Mouse (Mus musculus) limb, embryonic 14.5 days (tissue): ENCODE measurements at regions not wholly inside any gene's neighbourhood (a gene's known extent, or its start where the extent isn't known, plus 50 kb on each side); places are given as distances from the start of the nearest gene placed in this dataset.
"Not testable (repeated sequence)": the region's sequence is repeated elsewhere in the genome, so short reads cannot be mapped to it uniquely, and the experiment has no call there.

Source experiments
- ATAC-seq: fragments of 200-750 bp; cut with Nextera tagmentation; 2 replicates; pipeline ENCODE4 v1.8.0; 2017; ENCODE audit warnings: low read depth, moderate number of reproducible peaks, moderate TSS enrichment; ENCODE audit not compliant: low FRiP score
- DNase-seq: peaks from one replicate; pipeline ENCODE4 v3.0.0-alpha.2; 2015; ENCODE audit warnings: low spot score
- H3K27ac ChIP-seq: fragments of 300-500 bp; sonication (generic); replicated peaks from 2 replicates; pipeline ENCODE4 v1.5.1; 2014; ENCODE audit warnings: low read depth, mild to moderate bottlenecking, low read length, moderate library complexity, mixed read lengths
- H3K27me3 ChIP-seq: fragments of 300-500 bp; sonication (generic); 2 replicates; pipeline ENCODE4 v1.6.1; 2014; ENCODE audit warnings: low read length, mixed read lengths; ENCODE audit not compliant: control insufficient read depth, insufficient read depth
- H3K36me3 ChIP-seq: fragments of 300-500 bp; sonication (generic); 2 replicates; pipeline ENCODE4 v1.6.1; 2014; ENCODE audit warnings: mild to moderate bottlenecking, low read length, moderate library complexity, mixed read lengths; ENCODE audit not compliant: control insufficient read depth, insufficient read depth
- H3K4me1 ChIP-seq: fragments of 300-500 bp; sonication (generic); 2 replicates; pipeline ENCODE4 v1.6.1; 2014; ENCODE audit warnings: antibody characterized with exemption, low read length, mixed read lengths; ENCODE audit not compliant: control insufficient read depth, insufficient read depth
- H3K4me2 ChIP-seq: fragments of 300-500 bp; sonication (generic); replicated peaks from 2 replicates; pipeline ENCODE4 v1.6.1; 2014; ENCODE audit warnings: low read depth, mild to moderate bottlenecking, low read length, moderate library complexity; ENCODE audit not compliant: severe bottlenecking
- H3K4me3 ChIP-seq: fragments of 300-500 bp; sonication (generic); replicated peaks from 2 replicates; pipeline ENCODE4 v1.5.1; 2014; ENCODE audit warnings: low read length
- H3K9ac ChIP-seq: fragments of 300-500 bp; sonication (generic); 2 replicates; pipeline ENCODE4 v1.6.1; 2014; ENCODE audit warnings: mild to moderate bottlenecking, low read depth, low read length, moderate library complexity; ENCODE audit not compliant: severe bottlenecking
- H3K9me3 ChIP-seq: fragments of 300-500 bp; sonication (generic); 2 replicates; pipeline ENCODE4 v1.6.1; 2016; ENCODE audit warnings: low read length; ENCODE audit not compliant: control insufficient read depth
- POLR2A ChIP-seq: fragments of 200-500 bp; IDR thresholded peaks from 2 replicates; pipeline ENCODE4 v1.8.0; 2012; ENCODE audit warnings: inconsistent platforms, mild to moderate bottlenecking, moderate library complexity, borderline replicate concordance; ENCODE audit not compliant: insufficient read depth, insufficient read length; ENCODE audit errors: extremely low read depth
- WGBS: fragments of 180-500 bp; shearing (Covaris S2); extraction: QIAGEN DNeasy Blood & Tissue Kit; methylation state at CpG from one replicate; pipeline ENCODE4 v1.1.7; 2014; 5-methylcytosine and 5-hydroxymethylcytosine counted together

GRCm38 (mm10) chr15:59720149-59720548 lies 296.3 kb downstream of the 4933412E24Rik start:
- WGBS: 94% methylated on average over 6 of the region's 6 CpGs
- H3K27me3 ChIP-seq: no peaks in the 10 kb centered on the region
- H3K9ac ChIP-seq: no peak overlapping the region
- no peaks in the 10 kb centered on the region for H3K36me3 ChIP-seq
- no peak overlapping the region for H3K4me2 ChIP-seq
- DNase-seq (no peak), ATAC-seq (no peak)
- no peaks in the 10 kb centered on the region for H3K4me1 ChIP-seq
- H3K9me3 ChIP-seq: no peaks in the 10 kb centered on the region
- TF ChIP-seq POLR2A: no peak
- no peak overlapping the region for H3K4me3 ChIP-seq
- H3K27ac ChIP-seq: no peak overlapping the region

GRCm38 (mm10) chr15:59719383-59720128 lies 296.9 kb downstream of the 4933412E24Rik start:
- DNase-seq, H3K9ac ChIP-seq, H3K4me2 ChIP-seq, H3K27ac ChIP-seq, H3K4me3 ChIP-seq, H3K27me3 ChIP-seq, H3K36me3 ChIP-seq, H3K4me1 ChIP-seq, H3K9me3 ChIP-seq, ATAC-seq: not testable (repeated sequence)
- WGBS: 79% methylated on average over 6 of the region's 6 CpGs

- no peak overlapping the region for H3K4me2 ChIP-seq
- H3K9ac ChIP-seq: no peak overlapping the region
- no peak overlapping the region for H3K27ac ChIP-seq
- no peak for DNase-seq
- no peaks in the 10 kb centered on the region for H3K9me3 ChIP-seq
- peaks cover 3% of the 10 kb centered on the region; the same call in 1 of the 2 replicates for H3K4me1 ChIP-seq
- no peak overlapping the region for H3K4me3 ChIP-seq
- no peaks in the 10 kb centered on the region for H3K27me3 ChIP-seq
- H3K36me3 ChIP-seq: no peaks in the 10 kb centered on the region
- no peak for ATAC-seq
- no peak for TF ChIP-seq POLR2A
- WGBS: 75% methylated on average over 6 of the region's 6 CpGs
Measured at GRCm38 (mm10) chr15:59716872-59717271, 299.5 kb downstream of the 4933412E24Rik start.

- H3K9ac ChIP-seq: no peak overlapping the region
- no peaks in the 10 kb centered on the region for H3K27me3 ChIP-seq
- 77% methylated on average over 3 of the region's 3 CpGs for WGBS
- H3K9me3 ChIP-seq: no peaks in the 10 kb centered on the region
- H3K36me3 ChIP-seq: no peaks in the 10 kb centered on the region
- H3K27ac ChIP-seq: no peak overlapping the region
- peaks cover 3% of the 10 kb centered on the region; the same call in 1 of the 2 replicates for H3K4me1 ChIP-seq
- no peak overlapping the region for H3K4me2 ChIP-seq
- no peak overlapping the region for H3K4me3 ChIP-seq
- ATAC-seq: no peak
- DNase-seq: no peak
- TF ChIP-seq POLR2A: no peak
Measured at GRCm38 (mm10) chr15:59715951-59716350, 300.5 kb downstream of the 4933412E24Rik start.

- Histone ChIP-seq H3K9ac (no peak overlapping the region), H3K9me3 (no peaks in the 10 kb centered on the region), H3K4me1 (peaks cover 3% of the 10 kb centered on the region; the same call in 1 of the 2 replicates), H3K4me2 (no peak overlapping the region), H3K27ac (no peak overlapping the region), H3K27me3 (no peaks in the 10 kb centered on the region), H3K36me3 (no peaks in the 10 kb centered on the region), H3K4me3 (no peak overlapping the region)
- TF ChIP-seq POLR2A: no peak
- DNase-seq (peak; percentile 18), ATAC-seq (no peak)
- 52% methylated on average over 8 of the region's 8 CpGs for WGBS
Measured at GRCm38 (mm10) chr15:59713965-59714739, 302.3 kb downstream of the 4933412E24Rik start.
